Mouse (Mus musculus) brain, adult 2 months (tissue): ENCODE data around the gene Zfp524.
"Not testable (repeated sequence)": the region's sequence is repeated elsewhere in the genome, so short reads cannot be mapped to it uniquely, and the experiment has no call there.

Source experiments
- DNase-seq: peaks from one replicate; pipeline ENCODE4 v3.0.0; 2011; ENCODE audit warnings: low read depth, low spot score

Gene Zfp524

DNA sequence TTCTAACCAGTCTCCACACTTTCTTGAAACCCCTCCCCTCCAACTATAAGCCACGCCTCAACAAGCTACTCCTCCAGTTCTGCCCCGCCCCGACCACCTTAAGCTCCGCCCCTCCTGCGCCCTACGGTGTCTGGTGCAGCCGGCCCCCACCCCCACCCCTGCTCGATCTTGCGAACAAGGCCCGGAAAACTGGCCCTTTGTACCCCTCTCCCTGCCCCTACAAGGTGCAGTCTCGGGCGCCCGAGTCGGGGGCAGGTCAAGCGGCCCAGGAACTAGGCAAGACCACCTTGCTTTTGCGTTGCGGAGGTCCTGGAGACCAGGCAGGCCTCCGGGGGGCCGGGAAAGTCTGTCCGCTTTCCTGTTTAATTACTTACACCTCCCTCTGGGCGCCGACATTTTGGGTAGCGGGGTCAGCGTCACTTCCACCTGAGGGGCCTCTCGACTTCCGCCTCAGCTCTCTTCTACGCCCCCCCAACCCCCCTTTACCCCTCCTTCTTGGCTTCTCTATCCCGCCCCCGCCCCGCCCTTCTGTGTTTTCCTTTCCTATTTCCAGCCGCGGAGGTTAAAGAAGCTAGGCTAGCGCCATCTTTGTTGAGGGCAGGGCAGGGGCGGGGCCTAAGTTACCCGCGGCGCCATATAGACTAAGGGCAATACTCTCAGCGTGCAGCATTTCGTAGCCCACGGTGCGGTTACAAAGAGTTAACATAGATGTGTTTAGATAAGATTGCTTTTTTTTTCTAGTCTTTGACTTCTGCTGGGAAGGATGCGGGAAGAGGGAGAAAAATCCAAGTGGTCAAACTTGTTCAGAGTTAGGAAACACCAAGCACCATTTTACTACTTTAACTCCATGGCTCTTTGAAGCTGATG lies at the start of gene Zfp524, which contains the start of gene Fiz1:
TSS of gene Zfp524 (plus strand) at position 165 of the 867 bp plus-strand sequence.
TSS of gene Fiz1 (minus strand) at position 447 of the 867 bp plus-strand sequence.
- DNase-seq: peak; percentile 99

DNA sequence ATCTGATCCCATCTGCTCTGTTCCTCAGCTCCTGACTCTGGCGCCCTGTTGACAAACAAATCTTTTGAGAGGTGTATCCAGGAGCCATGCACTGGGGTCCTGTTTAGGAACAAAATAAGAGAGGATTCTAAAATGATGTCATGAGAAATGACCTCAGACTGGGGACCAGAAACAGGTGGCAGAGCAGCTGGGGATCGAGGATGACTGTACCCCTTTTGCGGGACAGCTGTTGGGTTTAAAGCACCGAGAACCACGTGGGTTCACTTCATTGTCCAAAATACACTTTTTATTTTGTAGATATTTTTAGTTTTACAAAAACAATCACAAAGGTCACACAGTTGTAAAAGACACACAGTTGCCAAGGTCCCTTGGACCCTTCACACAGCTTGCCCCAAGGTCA lies 49.2 kb upstream of the Zfp524 start:
- DNase-seq: no peak

DNA sequence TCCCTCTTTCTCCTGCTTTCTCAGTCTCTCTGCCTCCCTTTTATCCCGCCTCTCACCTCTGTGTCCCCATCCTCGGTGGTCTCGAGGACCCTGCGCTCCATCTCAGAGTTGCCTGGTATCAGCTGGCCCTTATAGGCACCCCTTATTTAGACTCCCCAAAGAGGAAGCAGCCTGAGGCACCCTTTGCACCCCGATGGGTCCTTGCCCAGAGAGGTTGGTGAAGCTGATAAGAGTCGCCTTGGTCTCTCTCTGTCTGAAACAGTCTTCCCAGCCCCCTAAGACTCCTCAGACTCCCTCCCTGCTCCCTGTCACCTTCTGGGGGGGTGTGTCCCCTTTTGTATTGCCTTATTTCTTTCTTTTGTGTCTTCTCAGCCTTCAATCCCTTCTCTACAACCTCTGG lies 43.1 kb upstream of the Zfp524 start, which contains the start of gene Sbk3:
TSS of gene Sbk3 (minus strand) at position 101 of the 400 bp plus-strand sequence.
- DNase-seq: no peak

DNA sequence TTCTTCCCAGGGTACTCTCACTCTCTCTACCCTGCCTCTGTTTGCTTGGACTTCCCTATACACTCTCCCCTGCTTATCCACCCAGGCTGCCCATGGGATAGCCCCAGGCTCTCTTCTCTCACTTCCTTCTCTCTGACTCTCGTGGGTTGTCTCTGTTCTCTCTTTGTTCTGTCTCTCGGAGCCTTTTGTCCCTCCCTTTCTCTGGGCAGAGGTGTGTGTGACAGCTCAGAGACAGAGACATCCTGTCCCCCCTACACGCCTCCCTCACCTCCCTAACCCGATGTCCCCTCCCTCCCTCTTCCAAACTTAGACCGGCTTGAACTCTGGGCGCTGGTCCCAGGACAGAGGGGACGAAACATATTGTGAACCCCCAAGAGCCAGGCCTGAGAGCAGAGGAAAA lies 42.5 kb upstream of the Zfp524 start:
- no peak for DNase-seq

DNA sequence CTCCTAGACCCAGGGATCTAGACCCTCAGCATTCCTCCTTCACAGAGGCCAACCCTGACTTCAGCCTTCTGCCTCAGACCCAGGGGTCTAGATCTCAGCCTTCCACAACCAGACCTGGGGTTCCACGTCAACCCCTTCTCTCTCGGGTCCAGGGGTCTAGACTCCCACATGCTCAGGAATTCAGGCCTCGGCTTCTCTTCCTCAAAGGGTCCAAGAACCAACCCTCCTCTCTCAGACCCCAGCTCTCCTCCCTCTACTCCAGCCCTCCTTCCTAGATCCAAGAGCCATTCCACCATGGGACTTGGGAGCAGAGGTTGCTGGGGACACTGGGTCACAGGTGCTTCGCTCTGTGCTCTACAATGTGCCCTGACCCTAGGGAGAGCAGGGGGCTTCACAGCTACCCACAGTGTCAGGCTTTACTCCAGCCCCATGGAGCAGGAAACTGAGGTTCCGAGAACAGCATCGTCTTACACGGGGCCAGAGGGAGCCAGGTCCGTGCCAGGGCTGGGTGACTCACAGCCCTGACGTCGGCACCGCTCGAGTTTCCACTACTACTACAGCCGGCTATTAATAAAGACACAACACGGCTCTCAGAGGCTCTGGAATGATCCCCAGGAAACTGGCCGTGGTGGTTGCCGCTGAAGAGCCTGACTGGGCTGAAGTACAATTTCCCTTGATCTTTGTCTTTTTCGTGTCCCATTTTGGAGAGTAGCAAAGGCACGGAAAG lies 41.7 kb upstream of the Zfp524 start:
- DNase-seq: peak; percentile 37

DNA sequence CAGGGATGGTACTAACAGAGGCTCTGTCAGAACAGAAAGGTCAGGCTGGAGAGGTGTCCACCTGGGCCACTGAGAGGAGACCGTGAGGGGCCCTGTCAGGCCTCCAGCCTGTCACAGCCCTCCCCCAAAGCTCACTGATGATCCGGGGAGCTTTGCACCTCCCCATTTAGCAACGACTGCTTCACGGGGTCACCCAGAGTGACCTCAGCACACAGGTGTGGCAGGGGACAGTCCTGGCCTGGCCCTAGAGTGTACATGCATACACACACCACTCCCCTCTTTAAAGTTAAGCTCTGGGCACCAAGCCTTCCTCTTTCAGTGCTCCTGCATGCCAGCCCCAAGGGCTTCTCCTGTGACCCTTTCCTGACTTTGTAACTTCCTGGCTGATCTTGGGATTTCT lies 38.8 kb upstream of the Zfp524 start:
- DNase-seq: no peak

DNA sequence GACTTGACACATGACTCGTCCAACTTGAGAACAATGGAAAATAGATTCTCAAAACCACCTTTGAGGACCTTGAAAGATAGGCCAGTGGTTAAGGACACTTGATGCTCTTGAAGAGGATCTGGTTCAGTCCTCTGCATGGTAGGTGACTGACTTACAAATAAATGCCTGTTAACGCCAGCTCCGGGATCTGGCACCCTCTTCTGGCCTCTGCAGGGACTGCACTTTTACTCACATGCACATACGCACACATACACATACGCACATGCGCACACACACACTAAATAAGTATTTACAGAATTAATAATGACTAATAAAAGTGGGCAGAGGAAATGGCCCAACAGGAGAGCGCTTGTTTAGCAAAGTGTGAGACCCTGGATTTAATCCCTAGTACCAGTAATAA lies 37.4 kb upstream of the Zfp524 start:
- DNase-seq: no peak

DNA sequence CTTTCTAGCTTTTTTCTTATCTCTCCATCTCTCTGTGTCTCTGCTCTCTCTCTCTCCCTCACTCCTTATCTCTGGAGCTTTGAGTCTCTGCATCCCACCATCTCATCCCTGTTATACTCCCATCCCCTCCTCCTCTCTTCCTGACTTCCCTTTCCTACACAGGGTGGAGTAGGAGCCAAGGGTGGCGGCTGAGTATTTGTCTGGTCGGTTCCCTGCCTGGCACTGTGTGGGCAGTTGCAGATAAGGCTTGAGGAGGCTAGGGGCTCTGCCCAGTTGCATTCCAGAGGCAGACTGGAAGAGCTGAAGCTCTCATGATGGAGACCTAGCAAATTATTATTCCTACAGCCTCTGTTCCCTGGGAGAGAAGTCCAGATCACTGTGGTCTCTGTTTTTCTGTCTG lies 26.0 kb upstream of the Zfp524 start:
- DNase-seq: no peak

DNA sequence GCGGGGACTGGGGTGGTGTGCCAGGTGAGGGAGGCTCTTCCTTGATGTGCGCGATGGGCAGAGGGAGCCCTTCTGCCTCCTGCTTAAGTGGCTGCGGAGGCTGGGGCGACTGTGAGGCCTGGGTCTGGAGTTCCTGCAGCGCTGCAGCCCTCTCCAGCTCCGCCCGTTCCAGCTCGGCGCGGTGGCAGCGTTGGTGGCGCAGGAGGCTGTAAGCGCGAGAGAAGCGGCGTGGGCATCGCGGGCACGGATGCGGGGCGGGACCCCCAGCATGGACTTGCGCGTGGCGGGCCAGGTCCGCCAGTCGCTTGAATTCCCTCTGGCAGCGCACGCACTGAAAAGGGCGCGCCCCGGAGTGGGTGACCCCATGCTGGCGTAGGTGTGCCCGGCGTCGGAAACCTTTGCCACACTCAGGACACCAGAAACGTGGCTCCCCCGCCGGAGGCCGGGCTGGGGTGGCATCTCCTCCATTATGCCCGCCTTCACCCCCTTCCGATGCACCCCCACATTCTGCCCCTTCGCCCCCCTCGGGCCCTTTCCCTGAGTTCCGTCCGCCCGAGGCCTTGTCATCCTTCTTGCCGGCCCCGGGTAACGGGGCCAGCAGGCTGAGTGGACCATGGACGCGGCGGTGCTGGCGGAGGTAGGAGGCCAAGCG lies 20.7 kb upstream of the Zfp524 start:
- DNase-seq: peak; percentile 26

DNA sequence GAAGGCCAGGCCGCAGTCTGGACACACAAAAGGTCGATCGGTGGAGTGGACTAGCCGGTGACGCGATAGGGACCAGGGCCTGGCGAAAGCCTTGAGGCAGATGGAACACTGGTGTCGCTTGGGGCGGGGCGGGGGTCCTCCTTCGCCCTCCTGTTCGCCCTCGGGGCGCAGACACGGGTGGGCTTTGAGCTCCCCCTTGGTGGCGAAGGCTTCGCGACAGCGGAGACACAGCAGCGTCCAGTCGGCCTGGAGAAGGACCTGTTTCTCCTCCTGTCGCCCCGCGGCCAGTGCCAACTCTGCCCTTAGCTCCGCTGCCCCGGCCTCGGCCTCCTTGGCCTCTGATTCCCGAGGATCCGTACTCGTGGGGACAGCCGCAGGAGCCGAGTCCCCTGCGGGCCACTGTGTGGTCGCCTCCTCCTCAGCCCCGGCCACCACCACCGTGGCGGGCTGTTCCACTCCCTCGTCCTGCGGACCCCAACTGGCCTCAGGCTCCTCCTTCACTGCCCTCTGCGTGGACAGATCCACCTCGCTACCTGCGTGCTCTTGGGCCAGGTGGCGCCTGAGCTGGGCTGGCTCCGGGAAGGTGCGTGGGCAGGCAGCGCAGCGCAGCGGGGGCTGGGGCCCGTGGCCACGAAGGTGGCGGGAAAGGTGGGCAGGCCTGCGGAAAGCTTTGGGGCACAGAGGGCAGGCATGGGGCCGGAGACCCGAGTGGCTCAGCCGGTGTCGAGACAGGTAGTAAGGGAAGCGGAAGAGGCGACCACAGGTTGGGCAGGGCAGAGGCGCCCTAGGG lies 20.0 kb upstream of the Zfp524 start:
- peak; percentile 27 for DNase-seq

DNA sequence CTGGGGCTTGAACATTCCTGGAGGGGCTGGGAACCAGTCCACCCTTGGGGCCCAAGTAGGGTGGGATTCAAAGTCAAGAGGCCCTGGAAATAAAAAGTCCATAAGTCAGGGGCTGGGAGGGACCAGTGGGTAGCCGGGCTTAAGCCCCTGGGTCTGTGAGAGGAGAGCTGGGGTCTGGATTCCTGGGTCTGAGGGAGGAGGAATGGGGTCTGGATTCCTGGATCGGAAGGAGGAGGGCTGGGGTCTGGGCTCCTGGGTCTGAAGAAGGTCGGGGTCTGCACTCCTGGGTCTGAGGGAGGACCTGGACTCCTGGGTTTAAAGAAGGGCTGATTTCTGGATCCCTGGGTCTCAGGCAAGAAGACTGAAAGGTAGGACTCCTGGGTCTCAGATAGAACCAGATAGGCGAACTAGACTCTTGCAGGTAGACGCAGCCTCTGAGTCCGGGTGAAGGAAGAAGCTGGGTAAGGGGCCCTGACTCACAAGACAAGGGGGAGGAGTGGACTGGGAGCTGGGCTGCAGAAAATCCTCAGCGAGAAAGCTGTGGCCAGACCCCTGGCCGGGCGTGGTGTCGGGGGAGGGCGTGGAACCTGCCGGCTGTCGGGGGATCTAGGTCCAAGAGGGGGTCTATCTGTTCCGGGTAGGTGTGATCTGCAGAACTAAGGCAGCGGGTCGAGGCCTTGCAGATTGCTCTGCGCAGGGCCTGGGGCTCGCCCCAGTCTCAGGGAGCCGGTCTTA lies 18.8 kb upstream of the Zfp524 start:
- no peak for DNase-seq

DNA sequence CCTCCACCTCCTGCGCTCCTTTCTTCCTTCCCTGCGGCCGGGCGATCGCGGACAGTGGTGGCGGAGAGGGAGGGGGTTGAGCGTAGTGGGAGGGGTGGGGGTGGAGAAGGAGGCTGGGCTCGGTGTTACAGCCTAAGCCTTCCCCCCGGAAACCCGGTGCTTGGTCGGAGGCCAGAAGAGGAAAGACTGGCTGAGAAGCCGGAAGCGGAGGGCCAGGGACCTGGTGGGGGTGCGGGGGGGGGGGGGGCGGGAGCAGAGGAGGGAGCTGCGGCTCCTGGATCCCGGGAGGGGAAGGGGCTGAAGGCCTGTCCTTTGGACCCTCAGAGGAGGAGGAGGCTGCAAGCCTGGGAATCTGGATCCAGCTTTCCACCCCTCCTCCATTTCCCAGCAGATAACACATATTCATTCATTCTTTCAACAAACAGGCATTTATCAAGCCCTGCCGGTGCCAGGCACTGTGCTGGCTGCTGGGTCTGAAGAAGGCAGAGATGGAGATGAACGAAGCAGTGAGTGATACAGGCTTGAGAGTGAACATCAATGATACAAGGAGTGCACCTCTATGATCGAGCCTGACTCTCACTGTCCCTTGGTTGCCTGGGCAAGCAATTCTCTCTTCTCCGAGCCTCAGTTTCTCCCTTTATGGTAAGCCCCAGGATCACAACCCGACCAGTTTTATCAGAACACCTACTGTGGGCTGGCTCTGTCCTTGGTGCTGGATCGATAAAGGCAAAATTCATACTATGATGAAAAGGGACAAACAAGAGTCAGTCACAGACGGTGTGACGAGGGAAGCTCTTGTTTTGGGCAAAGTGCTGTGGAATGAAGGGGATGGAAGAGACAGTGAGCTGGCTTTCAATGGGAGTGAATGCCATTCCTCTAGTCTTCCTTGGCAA lies 18.0 kb upstream of the Zfp524 start, which contains the start of gene Zfp579:
TSS of gene Zfp579 (minus strand) at position 156 of the 893 bp plus-strand sequence.
- peak; percentile 98 for DNase-seq

DNA sequence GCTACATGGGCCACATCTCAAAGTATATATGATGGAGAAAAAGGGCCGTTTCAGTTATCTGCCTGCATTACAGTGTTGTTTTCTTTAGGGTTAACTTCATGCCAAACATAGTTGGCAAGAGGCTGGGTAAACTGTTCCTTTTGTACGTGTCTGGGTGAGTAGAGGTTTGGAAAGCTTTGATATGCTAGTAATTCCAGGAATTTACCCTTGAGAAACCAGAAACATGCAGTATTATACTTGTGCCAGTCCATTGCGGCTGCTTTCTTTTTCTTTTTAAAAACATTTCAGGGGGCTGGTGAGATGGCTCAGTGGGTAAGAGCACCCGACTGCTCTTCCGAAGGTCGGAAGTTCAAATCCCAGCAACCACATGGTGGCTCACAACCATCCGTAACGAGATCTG lies 17.3 kb upstream of the Zfp524 start:
- no peak for DNase-seq

DNA sequence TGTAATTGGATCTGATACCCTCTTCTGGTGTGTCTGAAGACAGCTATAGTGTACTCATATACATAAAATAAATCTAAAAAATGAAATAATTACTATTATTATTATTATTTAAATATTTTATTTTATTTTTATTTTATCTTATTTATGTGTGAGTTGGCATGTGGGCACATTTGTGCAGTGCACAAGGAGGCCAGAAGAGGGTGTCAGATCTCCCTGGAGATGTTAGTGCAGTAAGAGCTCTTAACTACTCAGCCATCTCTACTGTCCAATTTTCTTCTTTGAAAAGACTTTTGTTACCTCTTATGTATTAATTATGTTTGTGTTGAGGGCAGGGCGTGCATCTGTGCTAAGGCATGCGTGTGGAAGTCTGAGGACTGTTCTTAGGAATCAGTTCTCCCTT lies 14.3 kb upstream of the Zfp524 start:
- peak; percentile 48 for DNase-seq

DNA sequence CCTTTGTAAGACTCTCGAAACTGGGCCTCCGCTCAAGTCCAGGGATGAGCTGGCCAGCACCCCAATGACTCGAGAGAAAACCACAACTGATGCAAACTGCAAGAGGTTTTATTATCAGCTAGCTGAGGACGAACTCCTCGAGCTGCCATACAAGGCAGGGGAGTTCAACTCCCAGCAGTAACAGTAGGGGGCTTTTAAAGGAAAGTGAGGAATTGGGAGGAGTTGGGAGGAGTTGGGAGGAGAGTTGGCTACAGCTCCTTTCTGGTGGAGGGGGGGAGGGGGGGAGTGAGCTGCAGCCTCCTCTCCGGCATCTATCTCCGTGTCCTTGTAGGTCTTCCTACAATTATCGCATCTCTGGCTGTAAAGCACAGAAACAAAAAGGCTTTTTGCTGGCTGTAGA lies 11.3 kb upstream of the Zfp524 start:
- not testable (repeated sequence) for DNase-seq

DNA sequence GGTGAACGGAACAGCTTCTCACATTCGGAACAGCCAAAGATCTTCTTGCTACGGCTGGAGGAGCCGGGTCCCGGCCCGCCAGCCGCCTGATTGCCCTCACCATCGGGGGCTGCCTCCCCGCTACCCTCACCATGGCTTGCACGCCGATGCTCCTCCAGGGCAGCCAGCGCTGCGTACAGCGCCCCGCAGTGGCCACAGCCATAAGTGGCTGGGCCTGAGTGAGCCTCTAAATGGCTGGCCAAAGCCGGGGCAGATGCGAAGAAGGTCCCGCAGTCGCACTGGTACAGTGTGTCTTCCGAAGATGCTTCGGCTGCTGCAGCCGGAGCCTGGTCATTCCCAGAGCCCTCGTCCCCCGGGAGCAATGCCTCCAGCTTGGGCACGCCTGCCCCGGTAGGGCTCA lies 6.0 kb upstream of the Zfp524 start:
- DNase-seq: no peak

DNA sequence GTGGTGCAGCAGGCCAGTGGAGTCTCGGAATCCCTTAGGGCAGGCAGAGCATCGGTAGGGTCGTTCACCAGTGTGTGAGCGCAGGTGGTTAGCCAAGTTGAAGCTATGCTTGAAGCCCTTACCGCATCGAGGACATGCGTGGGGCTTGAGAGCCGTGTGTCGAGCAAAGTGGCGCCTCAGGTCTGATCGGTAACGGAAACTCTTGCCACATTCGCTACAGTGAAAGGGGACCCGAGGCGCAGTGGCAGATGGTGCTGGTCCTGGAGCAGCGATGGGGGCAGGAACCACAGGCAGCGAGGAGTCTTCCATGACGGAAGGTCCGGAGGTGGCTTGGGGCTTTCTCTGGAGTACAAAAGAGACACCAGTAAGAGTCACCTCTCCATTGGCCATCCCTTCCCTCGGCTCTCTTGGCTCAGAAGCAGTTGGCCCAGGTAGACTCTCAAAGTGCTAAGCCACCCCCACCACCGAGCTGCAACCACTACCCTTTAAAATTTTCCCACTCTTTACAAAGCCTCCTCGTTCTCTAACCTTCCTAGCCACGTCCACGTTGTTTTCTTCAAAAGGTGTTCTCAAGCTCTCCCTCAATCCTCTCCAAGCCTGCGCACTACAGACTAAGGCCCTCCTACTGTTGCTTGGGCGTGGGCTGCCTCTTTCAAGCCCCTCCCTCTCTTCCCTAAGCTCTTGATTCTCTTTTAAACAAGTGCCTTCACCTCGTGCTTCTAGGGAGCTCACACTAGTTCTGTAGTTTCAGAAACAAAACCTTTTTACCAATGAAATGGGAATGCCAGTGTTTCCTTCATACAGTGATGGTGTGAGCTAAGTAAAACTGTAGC lies 1.3 kb upstream of the Zfp524 start:
- no peak for DNase-seq

DNA sequence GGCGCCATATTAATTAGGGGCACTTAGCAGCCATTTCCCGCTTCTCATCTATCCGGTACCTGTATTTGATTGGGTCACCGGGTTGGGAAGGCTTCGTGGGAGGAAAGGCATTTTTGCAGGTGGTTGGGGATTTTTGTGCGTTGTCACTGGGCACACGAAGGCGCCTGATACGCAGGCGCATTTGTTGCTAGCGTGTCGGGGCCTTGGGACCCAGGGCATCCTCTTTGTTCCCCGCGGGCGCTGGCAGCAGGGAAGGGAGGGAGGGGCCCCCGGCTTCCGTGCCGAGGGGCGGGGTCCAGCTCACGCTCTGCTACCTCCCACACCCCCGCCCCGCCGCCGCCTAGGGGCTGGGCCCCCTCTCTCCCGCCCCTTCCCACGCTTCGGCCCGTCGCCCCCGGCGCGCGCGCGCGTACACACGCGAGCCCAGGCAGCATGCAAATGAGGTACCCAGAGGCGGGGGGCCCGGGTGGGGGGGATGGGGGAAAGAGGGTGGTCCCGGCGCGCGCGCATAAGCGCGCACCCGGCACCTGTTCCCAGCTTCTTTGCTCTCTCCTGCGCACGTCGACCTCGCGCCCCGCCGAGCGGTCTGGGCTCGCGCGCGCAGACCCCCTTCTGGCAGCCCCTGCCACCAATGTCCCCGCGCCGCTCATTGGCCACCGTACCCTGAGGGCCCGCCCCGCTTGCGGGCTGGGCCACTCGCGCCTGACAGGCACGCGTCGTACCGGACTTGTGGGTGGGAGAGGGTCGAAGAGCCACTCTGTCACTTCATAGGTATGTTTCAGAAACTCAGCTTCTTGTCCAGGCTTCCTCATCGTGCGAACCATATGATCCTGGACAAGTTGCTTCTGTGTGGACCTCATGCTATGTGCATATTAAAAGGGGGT lies 1.1 kb downstream of the Zfp524 start, which contains the start of gene Gm44973:
TSS of gene Gm44973 (plus strand) at position 379 of the 884 bp plus-strand sequence.
- peak; percentile 98 for DNase-seq
